Comparison of ENCODE assay signal across 7 mouse cellular contexts in the genomic region with DNA sequence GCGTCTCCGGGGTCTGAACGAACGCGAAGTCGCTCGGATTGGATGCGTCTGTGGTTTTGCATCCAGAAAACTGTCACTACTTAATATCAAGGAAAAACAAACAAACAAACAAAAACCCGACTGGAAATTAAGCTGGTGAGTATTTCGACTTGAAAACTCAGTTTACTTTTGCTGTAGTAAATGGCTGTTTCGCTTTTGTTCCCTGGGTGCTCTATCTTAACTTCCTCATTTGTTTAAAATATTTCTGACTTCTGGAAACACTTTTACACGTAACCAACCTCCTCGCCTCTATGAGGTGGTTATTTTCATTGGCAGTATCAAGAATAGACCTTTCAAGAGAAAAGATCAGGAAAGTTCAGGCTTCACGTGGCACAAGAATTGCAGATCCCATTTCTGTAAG. TPM values are rescaled to one million over a fixed set of nuclear protein-coding genes. Genes with fewer than 3 reads are reported as not detected.
DNase-seq lines count a peak whose midpoint lies in the region; ATAC-seq and TF ChIP-seq lines count a peak whose summit lies in the region.

No protein-coding gene starts in this region.

- WGBS in lung, postnatal 0 days = 2% methylated on average over 14 of the region's 14 CpGs
- WGBS in forebrain, embryonic 10.5 days = 12% methylated on average over 14 of the region's 14 CpGs
- WGBS in limb, embryonic 14.5 days = 4% methylated on average over 14 of the region's 14 CpGs
- 2% methylated on average over 14 of the region's 14 CpGs for WGBS in stomach, embryonic 14.5 days

- TF ChIP-seq EP300 in lung, postnatal 0 days (IDR thresholded peaks at IDR 0.05) = no peak

- H3K9me3 ChIP-seq in lung, postnatal 0 days (ENCODE audit: low read length) = no peaks in the 10 kb centered on the region
- no peaks in the 10 kb centered on the region for H3K9me3 ChIP-seq in forebrain, embryonic 10.5 days
- H3K9me3 ChIP-seq in limb, embryonic 14.5 days (ENCODE audit: control insufficient read depth, low read length) = no peaks in the 10 kb centered on the region
- no peaks in the 10 kb centered on the region for H3K9me3 ChIP-seq in stomach, embryonic 14.5 days (ENCODE audit: control insufficient read depth, low read depth, low read length)

- no peaks in the 10 kb centered on the region for H3K27me3 ChIP-seq in lung, postnatal 0 days (replicated peaks; ENCODE audit: insufficient read depth, low read length)
- no peaks in the 10 kb centered on the region for H3K27me3 ChIP-seq in forebrain, embryonic 10.5 days (ENCODE audit: poor library complexity, severe bottlenecking)
- no peaks in the 10 kb centered on the region for H3K27me3 ChIP-seq in limb, embryonic 14.5 days (ENCODE audit: control insufficient read depth, insufficient read depth, low read length)
- H3K27me3 ChIP-seq in stomach, embryonic 14.5 days (ENCODE audit: control insufficient read depth, insufficient read depth, low read length) = no peaks in the 10 kb centered on the region

- ATAC-seq in lung, postnatal 0 days = no peak
- no peak for ATAC-seq in limb, embryonic 14.5 days (ENCODE audit: low FRiP score, low read depth)
- no peak for ATAC-seq in stomach, embryonic 14.5 days (ENCODE audit: insufficient number of reproducible peaks, insufficient read depth, low FRiP score, low read depth)

- H3K27ac ChIP-seq in lung, postnatal 0 days (ENCODE audit: low read length) = peak overlapping the region; percentile 98
- H3K27ac ChIP-seq in forebrain, embryonic 10.5 days = peak overlapping the region; percentile 97
- peak overlapping the region; percentile 96 for H3K27ac ChIP-seq in limb, embryonic 14.5 days (replicated peaks; ENCODE audit: low read depth, low read length)
- H3K27ac ChIP-seq in stomach, embryonic 14.5 days (ENCODE audit: low read length) = peak overlapping the region; percentile 98

- DNase-seq in lung, postnatal 0 days (ENCODE audit: low spot score) = no peak
- no peak for DNase-seq in lung, postnatal 14 days
- DNase-seq in forebrain, embryonic 10.5 days (ENCODE audit: extremely low spot score, low spot score) = no peak
- no peak for DNase-seq in limb, embryonic 14.5 days (ENCODE audit: low spot score)
- no peak for DNase-seq in MN1 (ENCODE audit: low spot score)
- DNase-seq in right cerebral cortex, adult 18-20 months = no peak

- no peak for TF ChIP-seq CTCF in lung, postnatal 0 days (IDR thresholded peaks at IDR 0.05)

- H3K4me3 ChIP-seq in lung, postnatal 0 days (ENCODE audit: low read depth, low read length) = peak overlapping the region; percentile 95
- peak overlapping the region; percentile 94 for H3K4me3 ChIP-seq in forebrain, embryonic 10.5 days
- H3K4me3 ChIP-seq in limb, embryonic 14.5 days (replicated peaks; ENCODE audit: low read length) = peak overlapping the region; percentile 94
- peak overlapping the region; percentile 94 for H3K4me3 ChIP-seq in stomach, embryonic 14.5 days (ENCODE audit: low read depth, low read length)

- peaks cover 4% of the 10 kb centered on the region; the same call in 1 of the 2 replicates for H3K36me3 ChIP-seq in lung, postnatal 0 days (ENCODE audit: insufficient read depth, low read length)
- H3K36me3 ChIP-seq in forebrain, embryonic 10.5 days (replicated peaks) = peaks cover 42% of the 10 kb centered on the region
- H3K36me3 ChIP-seq in limb, embryonic 14.5 days (ENCODE audit: control insufficient read depth, insufficient read depth, low read length) = peaks cover 25% of the 10 kb centered on the region
- peaks cover 18% of the 10 kb centered on the region for H3K36me3 ChIP-seq in stomach, embryonic 14.5 days (ENCODE audit: control insufficient read depth, insufficient read depth, low read length)

- H3K4me1 ChIP-seq in lung, postnatal 0 days (ENCODE audit: insufficient read depth, low read depth, low read length) = peaks cover 6% of the 10 kb centered on the region; the same call in 1 of the 2 replicates
- peaks cover 32% of the 10 kb centered on the region for H3K4me1 ChIP-seq in forebrain, embryonic 10.5 days
- H3K4me1 ChIP-seq in limb, embryonic 14.5 days (ENCODE audit: control insufficient read depth, insufficient read depth, low read length) = peaks cover 16% of the 10 kb centered on the region
- H3K4me1 ChIP-seq in stomach, embryonic 14.5 days (ENCODE audit: control insufficient read depth, insufficient read depth, low read length) = peaks cover 13% of the 10 kb centered on the region

- TF ChIP-seq POLR2A in limb, embryonic 14.5 days (IDR thresholded peaks at IDR 0.05; ENCODE audit: borderline replicate concordance, extremely low read depth, insufficient read depth, insufficient read length) = no peak

- H3K4me2 ChIP-seq in lung, postnatal 0 days (replicated peaks; ENCODE audit: low read depth, low read length) = peak overlapping the region; percentile 69
- peak overlapping the region; percentile 69 for H3K4me2 ChIP-seq in limb, embryonic 14.5 days (replicated peaks; ENCODE audit: low read depth, low read length, severe bottlenecking)
- peak overlapping the region; percentile 78 for H3K4me2 ChIP-seq in stomach, embryonic 14.5 days (replicated peaks; ENCODE audit: low read depth, low read length)

- peak overlapping the region; percentile 81 for H3K9ac ChIP-seq in lung, postnatal 0 days (replicated peaks; ENCODE audit: low read depth)
- peak overlapping the region; percentile 92 for H3K9ac ChIP-seq in limb, embryonic 14.5 days (ENCODE audit: low read depth, low read length, severe bottlenecking)
- H3K9ac ChIP-seq in stomach, embryonic 14.5 days (replicated peaks; ENCODE audit: low read depth, low read length) = peak overlapping the region; percentile 93

RNA-seq across cellular contexts. Expression of a gene that starts 1.1 kb away (rescaled TPM):
- polyA plus RNA-seq in lung, postnatal 0 days (2015; fragmentation: Nextera tagmentation; extraction: Ambion mirVana) = 45.8 and 53.6 TPM in 2 replicates
- polyA plus RNA-seq in forebrain, embryonic 10.5 days (2016; fragmentation: Nextera tagmentation; extraction: Ambion mirVana) = 82.3 and 86.7 TPM in 2 replicates
- polyA plus RNA-seq in limb, embryonic 14.5 days (2012; rRNA removed) = 47.6 and 48.4 TPM in 2 replicates
- polyA plus RNA-seq in limb, embryonic 14.5 days (2014; fragmentation: Nextera tagmentation; extraction: Ambion mirVana) = 102 and 105 TPM in 2 replicates
- polyA plus RNA-seq in stomach, embryonic 14.5 days (2014; fragmentation: Nextera tagmentation; extraction: Ambion mirVana) = 84.4 and 97.6 TPM in 2 replicates

RNA-seq across cellular contexts. Expression of a gene that starts 1.4 kb away (rescaled TPM):
- 3.7 and 4.1 TPM in 2 replicates for polyA plus RNA-seq in lung, postnatal 0 days (2015; fragmentation: Nextera tagmentation; extraction: Ambion mirVana)
- polyA plus RNA-seq in forebrain, embryonic 10.5 days (2016; fragmentation: Nextera tagmentation; extraction: Ambion mirVana) = 5.4 and 5.6 TPM in 2 replicates
- 7.0 and 8.1 TPM in 2 replicates for polyA plus RNA-seq in limb, embryonic 14.5 days (2012; rRNA removed)
- polyA plus RNA-seq in limb, embryonic 14.5 days (2014; fragmentation: Nextera tagmentation; extraction: Ambion mirVana) = 8.0 and 8.6 TPM in 2 replicates
- 8.3 and 10.3 TPM in 2 replicates for polyA plus RNA-seq in stomach, embryonic 14.5 days (2014; fragmentation: Nextera tagmentation; extraction: Ambion mirVana)
